Mouse (Mus musculus) thymus, postnatal 25 days (tissue): ENCODE results near the gene Acad11.

ENCODE experiments used
- DNase-seq: peaks from one replicate; pipeline ENCODE4 v3.0.0; 2022

Gene Acad11

DNA sequence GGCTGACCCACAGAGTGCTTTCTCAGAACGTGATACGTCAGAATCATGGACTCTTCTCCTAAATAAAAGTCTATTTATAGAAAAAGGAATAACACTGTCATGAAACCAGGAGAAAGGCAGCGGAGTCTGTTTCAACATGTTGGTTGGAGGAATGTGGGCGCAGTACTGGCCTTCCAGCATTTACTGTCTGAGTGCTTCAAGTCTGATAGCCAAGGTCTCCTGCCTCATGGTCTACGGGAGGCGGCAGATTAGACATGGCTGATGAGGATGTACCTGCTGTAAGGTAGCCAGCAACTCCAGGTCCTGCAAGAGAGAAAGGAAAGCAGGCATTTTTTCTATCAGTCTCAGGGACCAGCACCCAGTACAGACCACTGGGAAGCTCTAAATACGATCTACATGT is 88.9 kb downstream of the Acad11 start:
- DNase-seq: no peak

- no peak for DNase-seq
Observed at GRCm38 (mm10) chr9:104155100-104155715, 92.0 kb downstream of the Acad11 start.

- no peak for DNase-seq
Observed at GRCm38 (mm10) chr9:104156506-104156905, 93.3 kb downstream of the Acad11 start.

GRCm38 (mm10) chr9:104157291-104157690 is 94.1 kb downstream of the Acad11 start:
- no peak for DNase-seq

DNA sequence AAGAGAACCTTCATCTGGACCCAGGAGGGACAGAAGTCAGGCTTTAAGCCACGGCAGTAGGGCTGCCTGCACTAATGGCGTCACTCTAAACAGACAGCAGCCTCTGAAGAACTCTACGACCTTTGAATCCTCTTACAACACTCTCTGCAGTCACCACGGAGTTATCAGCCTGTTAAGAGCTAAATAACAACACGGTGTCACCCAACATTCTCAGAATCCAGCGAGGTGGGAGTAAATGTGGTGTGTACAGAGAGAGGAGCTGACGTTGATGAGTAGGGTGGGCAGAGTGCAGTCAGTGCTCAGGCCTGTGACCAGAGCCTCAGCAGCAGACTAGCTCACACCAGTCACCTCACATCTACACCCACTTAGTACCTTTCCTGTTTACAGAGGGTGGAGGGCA is 97.9 kb downstream of the Acad11 start:
- DNase-seq: no peak

- DNase-seq: no peak
Observed at GRCm38 (mm10) chr9:104164194-104164593, 101.0 kb downstream of the Acad11 start.

DNA sequence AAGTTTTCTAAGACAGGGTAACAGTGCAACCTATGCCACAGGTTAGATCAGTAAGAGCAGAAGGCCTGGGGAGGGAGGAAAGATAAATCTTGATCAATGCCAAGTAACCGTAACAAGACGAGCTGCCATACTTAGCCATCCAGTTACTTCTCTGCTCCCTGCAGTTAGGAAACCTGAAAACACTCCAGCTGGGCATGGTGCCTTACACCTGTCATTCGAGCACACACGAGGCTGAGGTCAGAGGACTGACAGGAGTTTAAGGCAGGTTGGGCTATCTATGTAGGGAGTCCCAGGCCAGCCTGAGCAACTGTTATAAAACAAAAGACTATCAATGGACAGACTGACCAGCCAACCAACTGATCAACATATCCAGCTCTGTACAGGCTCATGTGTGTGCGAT is 102.7 kb downstream of the Acad11 start:
- no peak for DNase-seq

GRCm38 (mm10) chr9:104169986-104170385 is 106.8 kb downstream of the Acad11 start:
- no peak for DNase-seq

- no peak for DNase-seq
Observed at GRCm38 (mm10) chr9:104171651-104172050, 108.5 kb downstream of the Acad11 start.

- DNase-seq: no peak
Observed at GRCm38 (mm10) chr9:104172342-104172741, 109.2 kb downstream of the Acad11 start.
